Mouse (Mus musculus): ENCODE results near the gene Eif3k.

GRCm38 (mm10) chr7:29014984-29015383, 33.3 kb upstream of the Eif3k start:
- TF ChIP-seq TCF12 (IDR thresholded peaks at IDR 0.05; ENCODE audit: insufficient read depth, poor library complexity, severe bottlenecking) (no peak), POLR2A (IDR thresholded peaks at IDR 0.05; ENCODE audit: insufficient read length, low read depth) (no peak), USF1 (IDR thresholded peaks at IDR 0.05; ENCODE audit: low read depth) (no peak), CEBPB (IDR thresholded peaks at IDR 0.05; ENCODE audit: insufficient read depth, poor library complexity, severe bottlenecking) (no peak)

All from myocyte (in vitro differentiated cells).